Mouse (Mus musculus) intestine, embryonic 15.5 days (tissue): ENCODE data around the gene H2-Ob. TPM values are rescaled to one million over a fixed set of nuclear protein-coding genes. Genes with fewer than 3 reads are reported as not detected.
"Not testable (repeated sequence)": the region's sequence is repeated elsewhere in the genome, so short reads cannot be mapped to it uniquely, and the experiment has no call there.

Experiments
- ATAC-seq: fragments of 200-750 bp; cut with Nextera tagmentation; 2 replicates; pipeline ENCODE4 v1.8.0; 2017; ENCODE audit warnings: moderate TSS enrichment, moderate library complexity
- H3K27ac ChIP-seq: fragments of 300-500 bp; sonication (generic); 2 replicates; pipeline ENCODE4 v1.5.1; 2015; ENCODE audit warnings: mild to moderate bottlenecking, inconsistent platforms
- H3K27me3 ChIP-seq: fragments of 300-500 bp; sonication (generic); replicated peaks from 2 replicates; pipeline ENCODE4 v1.6.1; 2015; ENCODE audit warnings: inconsistent platforms
- H3K36me3 ChIP-seq: fragments of 300-500 bp; sonication (generic); 2 replicates; pipeline ENCODE4 v1.6.1; 2015; ENCODE audit warnings: inconsistent platforms
- H3K4me1 ChIP-seq: fragments of 300-500 bp; sonication (generic); replicated peaks from 2 replicates; pipeline ENCODE4 v1.6.1; 2015; ENCODE audit warnings: inconsistent platforms
- H3K4me2 ChIP-seq: fragments of 300-500 bp; sonication (generic); replicated peaks from 2 replicates; pipeline ENCODE4 v1.6.1; 2015; ENCODE audit warnings: mild to moderate bottlenecking, inconsistent platforms
- H3K4me3 ChIP-seq: fragments of 300-500 bp; sonication (generic); replicated peaks from 2 replicates; pipeline ENCODE4 v1.5.1; 2015; ENCODE audit warnings: inconsistent platforms
- H3K9ac ChIP-seq: fragments of 300-500 bp; sonication (generic); 2 replicates; pipeline ENCODE4 v1.6.1; 2015; ENCODE audit warnings: inconsistent platforms
- H3K9me3 ChIP-seq: fragments of 300-500 bp; sonication (generic); 2 replicates; pipeline ENCODE4 v1.6.1; 2016; ENCODE audit warnings: inconsistent platforms
- WGBS: fragments of 180-500 bp; shearing (Covaris S2); methylation state at CpG from one replicate; pipeline ENCODE4 v1.1.7; 2015; 5-methylcytosine and 5-hydroxymethylcytosine counted together
- polyA plus RNA-seq: library from polyadenylated mRNA; unstranded; fragments of >200 nt; fragmentation: Nextera tagmentation; extraction: Ambion mirVana; gene quantifications from 2 replicates; pipeline ENCODE4 v1.2.1, GENCODE M21; 2015

Gene H2-Ob
- polyA plus RNA-seq, 1 experiment from 2014 or later, result 0.13 TPM

DNA sequence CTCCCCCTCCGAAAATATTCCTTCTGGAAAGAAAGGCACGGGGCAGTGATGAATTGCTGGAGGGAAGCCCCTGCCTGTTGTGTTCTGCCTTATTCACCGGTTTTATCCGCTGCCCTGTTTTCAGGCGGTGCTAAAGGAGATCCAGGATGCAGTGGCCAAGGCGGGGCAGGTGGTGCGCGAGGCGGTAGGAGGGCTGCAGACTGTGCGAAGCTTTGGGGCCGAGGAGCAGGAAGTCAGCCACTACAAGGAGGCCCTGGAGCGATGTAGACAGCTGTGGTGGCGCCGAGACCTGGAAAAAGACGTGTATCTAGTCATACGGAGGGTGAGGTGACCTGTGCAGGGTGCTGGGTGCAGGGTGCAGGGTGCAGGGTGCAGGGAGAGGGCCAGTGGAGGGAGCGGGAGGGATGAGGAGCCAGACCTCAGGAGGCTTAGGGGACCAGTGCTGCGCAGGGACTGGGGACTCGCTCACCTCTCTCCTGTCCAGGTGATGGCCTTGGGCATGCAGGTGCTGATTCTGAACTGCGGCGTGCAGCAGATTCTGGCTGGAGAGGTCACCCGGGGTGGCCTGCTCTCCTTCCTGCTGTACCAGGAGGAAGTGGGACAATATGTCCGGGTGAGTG is 26.8 kb upstream of the H2-Ob start:
- H3K9me3 ChIP-seq, result no peaks in the 10 kb centered on the region
- H3K4me1 ChIP-seq, result no peaks in the 10 kb centered on the region
- no peak overlapping the region for H3K27ac ChIP-seq
- H3K36me3 ChIP-seq, result no peaks in the 10 kb centered on the region
- ATAC-seq, result no peak
- no peak overlapping the region; the same call in 1 of the 2 replicates for H3K9ac ChIP-seq
- no peak overlapping the region for H3K4me3 ChIP-seq
- no peak overlapping the region for H3K4me2 ChIP-seq
- WGBS, result 21% methylated on average over 23 of the region's 23 CpGs
- H3K27me3 ChIP-seq, result peaks cover 33% of the 10 kb centered on the region

DNA sequence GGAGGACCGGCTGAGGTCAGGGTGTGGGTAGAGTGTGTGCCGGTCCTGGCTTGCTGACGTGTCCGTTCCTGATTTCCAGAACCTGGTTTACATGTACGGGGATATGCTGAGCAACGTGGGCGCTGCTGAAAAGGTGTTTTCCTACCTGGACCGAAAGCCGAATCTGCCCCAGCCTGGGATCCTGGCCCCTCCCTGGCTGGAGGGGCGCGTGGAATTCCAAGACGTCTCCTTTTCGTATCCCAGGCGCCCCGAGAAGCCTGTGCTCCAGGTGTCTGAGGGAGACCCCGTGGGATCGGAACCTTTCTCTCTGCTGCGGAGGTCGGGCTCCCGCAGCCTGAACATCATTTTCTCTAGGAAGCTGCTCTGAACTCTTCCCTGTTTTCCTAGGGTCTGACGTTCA is 24.8 kb upstream of the H2-Ob start:
- no peak overlapping the region for H3K4me2 ChIP-seq
- no peaks in the 10 kb centered on the region for H3K36me3 ChIP-seq
- peaks cover 33% of the 10 kb centered on the region for H3K27me3 ChIP-seq
- no peak overlapping the region for H3K4me3 ChIP-seq
- H3K27ac ChIP-seq, result no peak overlapping the region
- no peaks in the 10 kb centered on the region for H3K9me3 ChIP-seq
- no peak overlapping the region for H3K9ac ChIP-seq
- WGBS, result 45% methylated on average over 21 of the region's 21 CpGs
- no peaks in the 10 kb centered on the region for H3K4me1 ChIP-seq
- no peak for ATAC-seq

DNA sequence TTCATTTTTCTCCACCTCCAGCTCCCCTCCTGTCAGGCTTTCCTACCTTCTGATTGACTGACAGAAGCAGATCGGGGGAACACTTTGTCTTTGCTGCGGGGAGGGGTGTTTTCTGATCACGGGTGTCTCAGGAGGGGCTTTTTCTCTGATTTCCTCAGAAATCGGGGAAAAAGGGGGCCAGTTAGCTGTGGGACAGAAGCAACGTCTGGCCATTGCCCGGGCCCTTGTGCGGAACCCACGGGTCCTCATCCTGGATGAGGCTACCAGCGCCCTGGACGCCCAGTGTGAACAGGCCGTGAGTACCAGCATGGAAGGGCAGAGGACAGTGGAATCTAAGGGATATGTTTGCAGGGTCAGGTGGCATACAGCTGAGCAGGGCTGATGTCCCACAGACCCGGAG is 23.5 kb upstream of the H2-Ob start:
- H3K27me3 ChIP-seq, result peaks cover 33% of the 10 kb centered on the region
- no peak overlapping the region for H3K4me3 ChIP-seq
- H3K27ac ChIP-seq, result no peak overlapping the region
- H3K4me1 ChIP-seq, result no peaks in the 10 kb centered on the region
- no peaks in the 10 kb centered on the region for H3K36me3 ChIP-seq
- H3K9ac ChIP-seq, result no peak overlapping the region
- 82% methylated on average over 12 of the region's 12 CpGs for WGBS
- H3K9me3 ChIP-seq, result no peaks in the 10 kb centered on the region
- ATAC-seq, result no peak
- H3K4me2 ChIP-seq, result no peak overlapping the region

DNA sequence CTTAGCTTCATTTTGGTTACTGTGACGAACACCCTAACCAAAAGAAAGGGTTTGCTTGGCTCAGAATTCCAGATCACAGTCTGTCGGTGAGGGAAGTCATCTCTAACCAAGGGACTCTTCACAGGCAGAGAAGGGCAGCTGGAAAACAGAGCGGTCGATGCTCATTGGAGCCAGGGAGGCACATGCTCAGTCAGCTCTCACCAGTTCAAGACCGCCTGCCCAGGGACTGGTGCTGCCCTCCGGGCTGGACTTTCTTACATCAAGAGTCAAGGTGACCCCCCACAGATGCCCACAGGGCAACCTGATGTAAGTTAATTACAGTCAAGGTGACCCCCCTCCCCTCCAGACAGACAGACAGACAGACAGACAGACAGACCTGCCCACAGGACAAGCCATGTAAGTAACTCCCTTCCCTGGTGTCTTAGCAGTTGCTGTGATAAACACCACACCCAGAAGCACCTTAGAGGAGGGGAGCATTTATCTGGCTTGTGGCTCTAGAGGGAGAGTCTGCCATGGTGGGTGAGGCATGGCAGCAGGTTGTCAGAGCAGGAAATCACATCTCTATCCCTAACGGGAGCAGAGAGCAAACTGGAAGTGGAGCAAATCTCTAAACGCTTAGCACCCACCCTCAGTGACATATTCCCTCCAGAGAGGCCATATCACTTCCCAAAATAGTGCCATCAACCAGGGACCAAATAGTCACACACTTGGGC is 21.3 kb upstream of the H2-Ob start:
- Histone ChIP-seq H3K9me3 (no peaks in the 10 kb centered on the region), H3K4me3 (no peak overlapping the region), H3K36me3 (no peaks in the 10 kb centered on the region), H3K4me2 (no peak overlapping the region), H3K27me3 (peaks cover 22% of the 10 kb centered on the region), H3K9ac (no peak overlapping the region), H3K4me1 (no peaks in the 10 kb centered on the region), H3K27ac (no peak overlapping the region)
- no peak for ATAC-seq
- WGBS, result 84% methylated on average over 8 of the region's 8 CpGs

DNA sequence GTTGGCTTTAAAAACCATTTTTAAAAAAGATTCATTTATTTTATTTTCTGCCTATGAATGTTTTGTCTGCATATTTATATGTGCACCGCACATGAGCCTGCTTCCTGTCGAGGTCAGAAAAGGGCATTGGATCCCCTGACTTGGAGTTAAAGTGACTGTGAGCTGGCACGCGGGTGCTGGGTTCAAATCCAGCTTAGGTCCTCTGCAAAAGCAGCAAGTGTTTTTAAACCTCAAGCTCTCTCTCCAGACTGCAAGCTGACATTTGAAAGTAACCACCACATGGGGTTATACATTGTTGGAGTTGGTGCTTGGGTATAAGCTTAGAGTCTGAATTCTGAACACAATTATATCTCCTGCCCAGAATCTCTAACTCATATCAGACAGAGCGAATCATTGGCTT is 20.7 kb upstream of the H2-Ob start:
- H3K9ac ChIP-seq, result no peak overlapping the region
- ATAC-seq, result no peak
- peaks cover 19% of the 10 kb centered on the region for H3K27me3 ChIP-seq
- no peak overlapping the region for H3K27ac ChIP-seq
- H3K4me2 ChIP-seq, result no peak overlapping the region
- no peaks in the 10 kb centered on the region for H3K9me3 ChIP-seq
- WGBS, result 90% methylated on average over 5 of the region's 5 CpGs
- H3K4me1 ChIP-seq, result no peaks in the 10 kb centered on the region
- H3K4me3 ChIP-seq, result no peak overlapping the region
- no peaks in the 10 kb centered on the region for H3K36me3 ChIP-seq

DNA sequence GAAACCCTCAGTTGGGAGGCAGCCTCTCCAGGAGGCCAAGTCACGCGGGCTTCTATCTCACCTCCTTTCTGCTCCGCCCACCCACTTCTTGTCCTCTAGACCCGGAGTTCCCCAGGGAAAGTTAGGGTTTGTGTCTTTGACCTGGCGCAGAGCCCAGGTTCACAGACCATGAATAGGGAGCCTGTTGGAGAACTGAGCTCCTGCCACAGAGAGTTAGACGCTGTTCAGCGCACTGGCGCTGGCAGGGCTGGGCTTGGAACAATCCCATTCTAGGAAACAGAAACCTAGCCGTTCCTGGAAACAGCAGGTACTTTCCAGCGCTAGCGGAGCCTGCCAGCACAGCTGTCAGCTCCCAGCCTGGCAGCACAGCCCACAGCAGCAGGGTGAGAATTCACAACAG is 20.0 kb upstream of the H2-Ob start:
- WGBS, result 84% methylated on average over 11 of the region's 11 CpGs
- ATAC-seq, result no peak
- H3K27me3 ChIP-seq, result peaks cover 14% of the 10 kb centered on the region

DNA sequence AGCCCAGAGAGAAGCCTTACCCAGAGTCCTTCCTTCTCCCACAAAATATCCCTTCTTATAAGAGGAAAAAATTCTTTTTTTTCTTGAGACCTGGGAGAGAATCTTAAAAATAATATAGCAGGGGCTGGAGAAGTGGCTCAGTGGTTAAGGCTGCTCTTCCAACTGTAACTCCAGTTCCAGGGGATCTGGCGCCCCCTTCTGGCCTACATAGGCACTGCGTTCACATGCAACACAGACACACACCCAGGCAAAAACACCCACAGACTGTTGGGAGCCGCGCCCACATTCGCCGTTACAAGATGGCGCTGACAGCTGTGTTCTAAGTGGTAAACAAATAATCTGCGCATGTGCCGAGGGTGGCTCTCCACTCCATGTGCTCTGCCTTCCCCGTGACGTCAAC is 19.6 kb upstream of the H2-Ob start:
- H3K36me3 ChIP-seq, ATAC-seq, H3K4me2 ChIP-seq, H3K27ac ChIP-seq, H3K9ac ChIP-seq, H3K4me3 ChIP-seq, H3K4me1 ChIP-seq, H3K9me3 ChIP-seq: not testable (repeated sequence)
- 89% methylated on average over 8 of the region's 11 CpGs for WGBS
- H3K27me3 ChIP-seq, result peaks cover 10% of the 10 kb centered on the region

More for the DNA sequence above, 20.0 kb upstream of the H2-Ob start:
- Histone ChIP-seq H3K9ac (no peak overlapping the region), H3K36me3 (no peaks in the 10 kb centered on the region), H3K4me3 (no peak overlapping the region), H3K9me3 (no peaks in the 10 kb centered on the region), H3K27ac (no peak overlapping the region), H3K4me1 (no peaks in the 10 kb centered on the region), H3K4me2 (no peak overlapping the region)

DNA sequence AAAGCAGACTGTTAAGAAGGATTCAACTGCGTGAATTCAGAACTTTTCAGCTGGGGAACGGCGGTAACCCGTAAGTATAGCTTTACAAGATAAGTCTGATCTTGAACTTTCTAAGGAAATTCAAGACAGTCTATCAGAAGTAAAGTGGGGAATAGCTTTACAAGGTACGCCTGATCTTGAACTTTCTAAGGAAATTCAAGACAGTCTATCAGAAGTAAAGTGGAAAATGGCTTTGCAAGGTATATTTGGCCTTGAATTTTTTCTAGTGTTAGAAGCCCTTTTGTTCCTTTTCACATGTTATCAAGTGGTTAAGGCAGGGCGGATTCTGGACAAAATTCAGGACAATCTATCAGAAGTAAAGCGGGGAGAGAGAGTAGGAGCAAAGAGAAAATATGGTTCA is 18.9 kb upstream of the H2-Ob start:
- H3K4me3 ChIP-seq, ATAC-seq, H3K4me2 ChIP-seq, H3K9ac ChIP-seq, H3K4me1 ChIP-seq, H3K36me3 ChIP-seq, H3K27me3 ChIP-seq, H3K9me3 ChIP-seq, H3K27ac ChIP-seq: not testable (repeated sequence)
- WGBS, result 97% methylated on average over 3 of the region's 7 CpGs

DNA sequence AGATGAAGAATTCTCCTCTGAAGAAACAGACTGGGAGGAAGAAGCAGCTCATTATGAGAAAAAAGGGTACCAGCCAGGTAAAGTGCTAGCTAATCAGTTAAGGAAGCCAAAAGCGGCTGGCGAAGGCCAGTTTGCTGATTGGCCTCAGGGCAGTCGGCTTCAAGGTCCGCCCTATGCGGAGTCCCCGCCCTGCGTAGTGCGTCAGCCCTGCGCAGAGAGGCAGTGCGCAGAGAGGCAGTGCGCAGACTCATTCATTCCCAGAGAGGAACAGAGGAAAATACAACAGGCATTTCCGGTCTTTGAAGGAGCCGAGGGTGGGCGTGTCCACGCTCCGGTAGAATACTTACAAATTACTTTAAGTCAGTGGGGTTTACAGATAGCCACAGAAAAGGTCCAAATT is 18.3 kb upstream of the H2-Ob start:
- H3K4me2 ChIP-seq, H3K27me3 ChIP-seq, H3K27ac ChIP-seq, H3K4me1 ChIP-seq, ATAC-seq, H3K36me3 ChIP-seq, H3K4me3 ChIP-seq, H3K9me3 ChIP-seq, H3K9ac ChIP-seq: not testable (repeated sequence)
- WGBS, result 98% methylated on average over 7 of the region's 16 CpGs

DNA sequence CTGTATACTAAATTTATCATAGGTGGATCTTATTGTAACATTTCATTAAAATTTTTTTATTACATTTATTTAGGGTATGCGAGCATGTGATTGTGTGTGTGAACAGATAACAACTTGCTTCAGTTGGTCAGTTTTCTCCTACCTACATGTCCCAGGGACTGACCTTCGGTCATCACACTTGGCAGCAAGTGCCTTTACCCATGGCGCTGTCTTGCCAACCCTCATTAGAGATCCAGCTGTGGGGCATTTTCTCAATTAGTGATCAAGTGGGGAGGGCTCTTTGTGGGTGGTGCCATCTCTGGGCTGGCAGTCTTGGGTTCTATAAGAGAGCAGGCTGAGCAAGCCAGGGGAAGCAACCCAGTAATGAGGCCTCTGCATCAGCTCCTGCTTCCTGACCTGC is 13.9 kb upstream of the H2-Ob start:
- no peak overlapping the region for H3K4me2 ChIP-seq
- 0 out of 2 replicates have a peak, but pooled peaks cover 3% of the 10 kb centered on the region for H3K9me3 ChIP-seq
- no peaks in the 10 kb centered on the region for H3K36me3 ChIP-seq
- ATAC-seq, result no peak
- H3K27me3 ChIP-seq, result no peaks in the 10 kb centered on the region
- 94% methylated on average over 3 of the region's 3 CpGs for whole genome bisulfite sequencing
- H3K4me3 ChIP-seq, result no peak overlapping the region
- H3K4me1 ChIP-seq, result no peaks in the 10 kb centered on the region
- H3K27ac ChIP-seq, result no peak overlapping the region
- no peak overlapping the region for H3K9ac ChIP-seq

DNA sequence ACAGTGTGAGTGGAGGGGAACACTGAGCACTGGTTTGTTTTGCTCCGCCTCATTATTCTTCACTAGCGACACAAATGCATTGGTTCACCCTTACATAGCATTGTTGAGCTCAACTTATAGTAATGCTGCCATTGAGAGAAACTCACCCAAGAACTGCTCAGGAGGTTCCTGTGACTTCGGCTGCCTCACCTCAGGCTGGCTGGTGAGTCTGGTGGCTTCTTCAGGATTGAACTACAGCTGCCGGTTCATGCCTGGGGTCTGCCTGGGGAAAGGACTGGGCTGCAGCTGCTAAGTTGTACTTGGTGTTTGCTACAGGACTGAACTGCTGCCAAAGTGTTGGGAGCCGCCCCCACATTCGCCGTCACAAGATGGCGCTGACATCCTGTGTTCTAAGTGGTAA is 13.3 kb upstream of the H2-Ob start:
- 97% methylated on average over 8 of the region's 8 CpGs for WGBS
- no peak overlapping the region for H3K27ac ChIP-seq
- no peaks in the 10 kb centered on the region for H3K36me3 ChIP-seq
- H3K27me3 ChIP-seq, result no peaks in the 10 kb centered on the region
- H3K4me1 ChIP-seq, result no peaks in the 10 kb centered on the region
- ATAC-seq, result no peak
- no peak overlapping the region for H3K9ac ChIP-seq
- no peak overlapping the region for H3K4me3 ChIP-seq
- 0 out of 2 replicates have a peak, but pooled peaks cover 3% of the 10 kb centered on the region for H3K9me3 ChIP-seq
- H3K4me2 ChIP-seq, result no peak overlapping the region

DNA sequence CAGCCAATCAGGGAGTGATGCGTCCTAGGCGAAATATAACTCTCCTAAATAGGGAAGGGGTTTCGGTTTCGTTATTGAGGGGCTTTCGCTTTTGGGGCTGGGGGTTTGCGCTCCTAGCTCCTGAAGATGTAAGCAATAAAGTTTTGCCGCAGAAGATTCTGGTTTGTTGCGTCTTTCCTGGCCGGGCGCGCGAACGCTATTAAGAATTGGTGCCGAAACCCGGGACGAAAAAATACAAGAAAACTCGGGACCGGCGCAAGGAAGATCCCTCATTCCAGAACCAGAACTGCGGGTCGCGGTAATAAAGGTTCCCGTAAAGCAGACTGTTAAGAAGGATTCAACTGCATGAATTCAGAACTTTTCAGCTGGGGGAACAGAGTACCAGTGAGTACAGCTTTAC is 12.8 kb upstream of the H2-Ob start:
- H3K4me2 ChIP-seq, H3K9me3 ChIP-seq, H3K4me1 ChIP-seq, ATAC-seq, H3K36me3 ChIP-seq, H3K9ac ChIP-seq, H3K4me3 ChIP-seq, H3K27ac ChIP-seq, H3K27me3 ChIP-seq: not testable (repeated sequence)
- WGBS, result 96% methylated on average over 16 of the region's 23 CpGs

DNA sequence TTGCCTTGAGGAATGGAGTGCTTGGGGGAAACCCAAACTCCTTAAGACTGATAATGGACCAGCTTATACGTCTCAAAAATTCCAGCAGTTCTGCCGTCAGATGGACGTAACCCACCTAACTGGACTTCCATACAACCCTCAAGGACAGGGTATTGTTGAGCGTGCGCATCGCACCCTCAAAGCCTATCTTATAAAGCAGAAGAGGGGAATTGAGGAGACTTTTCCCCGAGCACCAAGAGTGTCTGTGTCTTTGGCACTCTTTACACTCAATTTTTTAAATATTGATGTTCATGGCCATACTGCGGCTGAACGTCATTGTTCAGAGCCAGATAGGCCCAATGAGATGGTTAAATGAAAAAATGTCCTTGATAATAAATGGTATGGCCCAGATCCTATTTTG is 7.7 kb upstream of the H2-Ob start:
- not testable (repeated sequence) for ATAC-seq, H3K27ac ChIP-seq, H3K4me2 ChIP-seq, H3K9ac ChIP-seq, H3K4me3 ChIP-seq, H3K4me1 ChIP-seq, H3K36me3 ChIP-seq, H3K27me3 ChIP-seq, H3K9me3 ChIP-seq
- 95% methylated on average over 9 of the region's 9 CpGs for WGBS
